Mouse (Mus musculus) brain, embryonic 14.5 days (tissue): Measurements from ENCODE around the gene Asah2. TPM values are rescaled to one million over a fixed set of nuclear protein-coding genes. Genes with fewer than 3 reads are reported as not detected.

Source experiments
- DNase-seq: peaks from one replicate; pipeline ENCODE4 v3.0.0-alpha.2; 2011; ENCODE audit warnings: low read depth
- CTCF ChIP-seq: fragments of 200-500 bp; IDR thresholded peaks from 2 replicates; pipeline ENCODE4 v1.5.1; 2012; ENCODE audit warnings: inconsistent platforms, mild to moderate bottlenecking, moderate library complexity, borderline replicate concordance; ENCODE audit not compliant: insufficient read depth, insufficient read length; ENCODE audit errors: extremely low read depth
- POLR2A ChIP-seq: fragments of 200-500 bp; IDR thresholded peaks from 2 replicates; pipeline ENCODE4 v1.6.1; 2012; ENCODE audit warnings: mild to moderate bottlenecking, inconsistent platforms, borderline replicate concordance; ENCODE audit not compliant: poor library complexity, insufficient read depth, insufficient read length, severe bottlenecking; ENCODE audit errors: extremely low read depth
- polyA plus RNA-seq: library from polyadenylated mRNA; depleted of rRNA; stranded (reverse); fragments of >200 nt; gene quantifications from 2 replicates; pipeline ENCODE4 v1.2.3, GENCODE M21; 2012

Gene Asah2
- polyA plus RNA-seq, 1 experiment = 2.1 TPM

DNA sequence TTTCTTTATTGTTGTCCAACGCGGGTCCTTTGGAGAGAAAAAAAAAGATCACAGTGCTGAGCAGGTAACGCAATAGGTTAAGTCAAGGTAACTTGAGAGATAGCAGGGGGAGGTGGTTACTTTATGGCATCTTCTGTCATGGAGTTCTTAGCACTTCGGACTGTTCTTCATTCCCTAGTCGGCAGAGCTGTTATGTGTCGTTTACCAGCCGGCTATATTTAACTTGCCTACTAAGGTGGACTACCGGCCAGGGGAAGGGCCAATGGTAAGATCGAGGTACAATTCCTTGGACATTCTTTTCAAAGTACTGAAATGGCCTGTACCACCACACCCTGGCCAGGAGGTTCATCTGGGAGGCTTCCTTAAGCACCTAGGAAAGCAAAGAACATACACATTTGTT lies 16.1 kb upstream of the Asah2 start:
- DNase-seq = no peak
- no peak for TF ChIP-seq CTCF
- TF ChIP-seq POLR2A = no peak

DNA sequence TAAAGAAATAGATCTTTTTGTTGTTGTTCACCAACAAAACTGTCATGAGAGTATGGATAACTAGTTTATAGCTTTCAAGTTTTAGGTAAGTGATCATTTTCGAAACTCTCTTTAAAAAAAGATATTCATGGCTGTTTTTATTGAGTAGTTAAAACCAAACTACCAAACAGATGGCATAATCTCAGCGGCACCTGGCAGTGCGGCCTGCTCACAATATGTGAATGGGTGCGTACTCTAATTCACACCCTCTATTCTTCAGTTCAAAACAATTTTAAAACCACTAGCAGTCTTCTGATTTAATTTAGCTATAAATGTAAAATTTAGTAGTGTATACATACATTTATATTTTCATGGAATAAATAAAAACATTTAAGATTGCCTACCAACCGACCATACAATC lies 15.2 kb upstream of the Asah2 start:
- no peak for TF ChIP-seq POLR2A
- TF ChIP-seq CTCF = no peak
- DNase-seq = peak; percentile 36

DNA sequence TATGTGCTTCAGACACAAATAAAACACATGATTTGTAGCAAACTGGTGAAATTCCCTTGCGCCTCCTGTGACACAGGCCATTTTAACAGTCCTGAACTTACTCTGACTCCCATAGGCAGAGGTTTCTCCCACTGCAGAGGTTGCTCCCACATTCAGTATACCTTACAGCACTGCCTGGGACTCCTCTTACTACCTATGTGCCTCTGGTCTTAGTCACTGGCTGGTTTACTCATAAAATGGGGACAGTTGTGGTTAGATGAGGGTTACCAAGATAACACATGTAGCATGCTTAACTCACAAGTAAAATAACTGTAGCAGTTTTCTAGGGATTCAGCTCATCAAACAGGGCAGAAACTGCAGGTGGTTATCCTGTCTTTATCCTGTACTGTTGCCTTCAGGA lies 12.8 kb upstream of the Asah2 start:
- no peak for TF ChIP-seq CTCF
- TF ChIP-seq POLR2A = no peak
- no peak for DNase-seq

DNA sequence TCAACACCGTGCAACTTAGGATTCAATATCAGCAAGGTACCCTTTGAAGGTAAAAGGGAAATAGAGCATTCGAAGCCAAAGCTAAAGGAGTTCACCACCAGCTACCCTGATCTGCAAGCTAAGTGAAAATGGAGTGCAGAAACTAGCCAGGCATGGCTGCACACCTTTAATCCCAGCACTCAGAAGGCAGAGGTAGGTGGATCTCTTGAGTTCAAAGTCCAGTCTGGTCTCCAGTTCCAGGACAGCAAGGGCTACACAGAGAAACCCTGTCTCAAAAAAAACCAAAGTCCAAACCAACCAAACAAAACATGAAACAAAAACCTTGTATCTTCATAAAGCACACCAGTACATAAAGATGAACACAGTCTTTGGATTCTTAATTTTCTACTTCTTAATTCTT lies 11.7 kb upstream of the Asah2 start:
- no peak for TF ChIP-seq POLR2A
- TF ChIP-seq CTCF = no peak
- no peak for DNase-seq

DNA sequence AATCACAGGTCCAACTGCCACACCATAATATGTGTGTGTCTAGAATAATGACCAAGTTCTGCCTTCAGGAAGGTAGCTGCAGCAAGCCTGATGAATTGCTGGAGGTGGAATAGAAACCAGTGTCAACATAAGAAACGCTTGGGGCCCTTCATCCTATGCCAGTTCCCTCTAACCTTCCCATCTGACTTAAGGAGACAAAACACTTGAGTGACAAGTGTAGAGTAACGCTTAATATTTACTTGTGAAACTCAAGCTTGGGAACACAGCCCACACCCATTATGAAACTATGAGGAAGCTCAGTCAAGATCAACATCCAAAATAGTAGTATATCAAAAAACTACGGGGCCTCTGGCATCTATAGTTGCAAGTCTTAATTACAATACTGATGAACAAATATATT lies 10.5 kb upstream of the Asah2 start:
- no peak for TF ChIP-seq CTCF
- no peak for TF ChIP-seq POLR2A
- no peak for DNase-seq

DNA sequence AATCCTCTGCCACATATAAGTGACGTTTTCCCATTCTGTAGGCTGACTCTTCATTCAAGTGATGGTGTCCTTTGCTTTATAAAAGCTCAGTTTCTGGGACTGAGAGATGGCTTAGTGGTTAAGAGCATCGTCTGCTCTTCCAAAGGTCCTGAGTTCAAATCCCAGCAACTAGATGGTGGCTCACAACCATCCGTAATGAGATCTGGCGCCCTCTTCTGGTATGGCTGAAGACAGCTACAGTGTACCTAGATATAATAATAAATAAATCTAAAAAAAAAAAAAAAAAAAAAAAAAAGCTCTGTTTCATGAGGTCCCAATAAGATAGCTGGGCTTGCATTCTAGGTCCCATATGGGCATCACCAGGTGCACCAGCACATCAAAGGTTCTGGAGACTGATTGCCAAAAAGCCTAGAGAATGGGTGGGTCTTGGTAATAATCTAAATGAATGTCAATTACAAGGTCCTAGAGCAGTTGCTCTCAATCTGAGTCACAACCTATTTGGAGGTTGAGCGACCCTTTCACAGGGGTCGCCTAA lies 9.5 kb upstream of the Asah2 start:
- TF ChIP-seq CTCF (no peak), POLR2A (no peak)
- DNase-seq = no peak

DNA sequence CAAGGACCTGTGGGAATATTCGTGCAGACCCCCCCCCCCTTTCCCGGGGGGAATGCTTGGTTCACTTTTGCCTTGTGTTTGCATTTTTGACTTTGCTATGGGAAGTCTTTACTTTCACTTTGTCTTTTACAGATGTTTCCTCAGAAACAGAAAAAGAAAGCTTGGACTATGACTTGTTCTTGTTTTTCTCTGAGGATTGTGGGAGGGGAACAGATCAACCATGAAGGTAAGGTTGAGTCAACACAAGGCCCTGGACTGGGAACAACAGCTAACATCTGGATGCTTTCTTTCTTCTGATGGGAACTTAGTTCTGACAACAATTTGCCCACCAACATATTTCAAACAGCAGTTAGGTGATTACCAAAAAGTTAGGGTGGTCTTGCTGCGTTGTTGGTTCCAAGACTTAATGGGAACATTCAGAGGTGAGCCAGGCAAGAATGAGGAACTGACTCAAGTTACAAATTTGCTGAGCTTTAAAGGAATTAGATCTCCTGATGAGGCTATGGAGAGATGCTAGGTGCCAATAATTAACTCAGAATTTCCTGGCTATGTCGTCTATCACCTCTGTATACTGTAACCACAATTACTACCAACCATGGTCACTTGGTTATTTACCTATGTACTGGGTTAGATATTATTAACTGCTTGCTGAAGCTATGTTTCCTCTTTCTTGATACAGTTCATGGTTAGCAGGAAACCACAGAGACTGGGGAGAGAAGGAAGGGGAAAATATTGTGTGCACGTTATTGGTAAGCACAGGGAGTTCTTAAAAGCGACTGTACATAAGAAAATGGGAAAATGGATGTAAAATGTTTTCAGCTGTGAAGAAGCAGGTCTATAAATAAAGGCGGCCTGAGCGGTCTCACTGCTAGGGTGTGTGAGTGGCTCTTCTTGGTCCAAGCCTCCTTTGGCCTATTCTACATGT lies 4.1 kb upstream of the Asah2 start:
- no peak for TF ChIP-seq POLR2A
- no peak for TF ChIP-seq CTCF
- no peak for DNase-seq

DNA sequence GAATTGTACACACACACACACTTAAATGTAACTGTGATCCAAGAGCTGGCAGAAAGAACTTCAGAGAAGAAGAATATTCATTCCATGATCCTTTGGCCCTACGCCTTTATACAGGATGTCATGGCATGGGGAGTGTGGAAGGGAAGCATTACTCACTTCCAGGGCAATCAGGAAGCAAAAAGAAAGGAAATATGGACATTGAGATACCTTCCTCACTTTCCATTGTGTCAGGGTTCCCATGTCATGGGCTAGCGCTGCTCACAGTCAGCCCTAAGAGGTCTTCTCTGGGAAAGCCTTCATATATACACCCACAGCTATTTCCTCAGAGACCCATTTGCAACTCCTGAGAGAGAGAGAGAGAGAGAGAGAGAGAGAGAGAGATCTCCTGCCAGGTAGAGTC lies 1.3 kb downstream of the Asah2 start:
- DNase-seq = no peak
- TF ChIP-seq CTCF = no peak
- TF ChIP-seq POLR2A = no peak

DNA sequence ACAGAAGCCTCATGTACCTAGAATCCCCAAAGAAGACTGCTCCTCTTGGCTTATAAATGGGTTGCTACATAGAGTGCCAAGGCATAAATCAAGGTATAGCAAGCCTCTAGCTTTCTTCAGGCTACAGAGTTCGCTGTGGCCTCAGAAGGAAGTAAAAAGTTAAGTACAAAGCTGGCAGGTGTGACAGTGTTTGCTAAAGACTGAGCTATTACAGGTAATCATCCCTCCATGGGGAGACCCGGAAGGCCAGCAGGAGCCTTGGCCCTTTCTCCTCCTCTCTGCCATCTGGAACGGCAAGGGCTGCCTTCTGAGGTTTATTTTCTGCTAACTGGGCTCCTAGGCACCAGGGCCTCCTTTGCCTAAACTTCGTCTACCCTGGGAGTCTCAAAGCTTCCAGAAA lies 3.8 kb downstream of the Asah2 start:
- TF ChIP-seq POLR2A (no peak), CTCF (no peak)
- no peak for DNase-seq

DNA sequence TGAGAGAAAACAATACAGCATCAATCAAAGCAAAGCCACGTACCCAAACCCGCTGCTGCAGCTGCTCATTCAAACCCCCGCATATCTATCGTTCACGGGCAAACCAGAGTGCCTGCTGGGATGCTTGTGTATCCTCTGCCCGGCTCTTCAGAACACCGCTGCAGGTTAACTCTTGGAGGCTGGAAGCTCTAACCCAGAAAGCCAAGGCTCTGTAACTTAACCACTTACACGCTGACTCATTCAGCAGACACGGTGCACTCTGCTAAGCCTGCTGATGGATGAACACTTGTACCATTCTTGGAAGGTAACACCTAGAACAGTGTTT lies 5.1 kb downstream of the Asah2 start:
- peak; percentile 65 for DNase-seq
- TF ChIP-seq CTCF (no peak), POLR2A (no peak)

DNA sequence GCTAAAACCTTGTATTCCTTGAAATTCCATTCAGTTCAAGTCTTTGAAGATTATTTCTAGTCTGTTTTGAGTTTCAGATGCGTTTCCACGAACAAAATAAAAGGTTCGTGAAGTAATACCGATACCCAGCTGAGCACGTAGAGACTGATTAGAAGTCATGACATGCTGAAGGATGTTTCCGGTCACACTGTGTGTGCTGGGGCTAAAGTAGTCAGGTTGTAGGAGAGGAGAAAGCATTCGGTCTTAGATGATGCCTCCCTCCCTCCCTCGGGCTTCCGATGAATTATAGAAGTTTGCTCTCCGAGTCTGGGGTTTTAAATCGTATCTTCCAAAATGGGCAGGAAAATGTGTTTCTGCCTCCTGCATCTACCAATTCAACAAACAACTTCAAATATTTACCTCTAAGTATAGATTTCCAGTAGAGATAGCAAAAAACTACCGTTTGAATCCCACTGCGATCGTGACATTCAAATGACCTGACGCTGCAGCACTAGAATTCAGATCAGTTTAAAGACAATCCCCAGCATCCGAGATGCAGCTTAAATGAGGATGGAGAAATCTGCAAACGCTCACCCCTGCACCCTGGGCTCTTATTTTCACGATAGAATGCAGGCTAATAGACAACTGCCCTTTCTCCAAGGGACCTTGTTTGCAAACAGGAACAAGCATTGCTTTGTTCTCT lies 5.6 kb downstream of the Asah2 start:
- no peak for TF ChIP-seq CTCF
- TF ChIP-seq POLR2A = no peak
- DNase-seq = no peak
